Mouse (Mus musculus): ENCODE results near the gene Fut1.

The Fut1 gene

DNA sequence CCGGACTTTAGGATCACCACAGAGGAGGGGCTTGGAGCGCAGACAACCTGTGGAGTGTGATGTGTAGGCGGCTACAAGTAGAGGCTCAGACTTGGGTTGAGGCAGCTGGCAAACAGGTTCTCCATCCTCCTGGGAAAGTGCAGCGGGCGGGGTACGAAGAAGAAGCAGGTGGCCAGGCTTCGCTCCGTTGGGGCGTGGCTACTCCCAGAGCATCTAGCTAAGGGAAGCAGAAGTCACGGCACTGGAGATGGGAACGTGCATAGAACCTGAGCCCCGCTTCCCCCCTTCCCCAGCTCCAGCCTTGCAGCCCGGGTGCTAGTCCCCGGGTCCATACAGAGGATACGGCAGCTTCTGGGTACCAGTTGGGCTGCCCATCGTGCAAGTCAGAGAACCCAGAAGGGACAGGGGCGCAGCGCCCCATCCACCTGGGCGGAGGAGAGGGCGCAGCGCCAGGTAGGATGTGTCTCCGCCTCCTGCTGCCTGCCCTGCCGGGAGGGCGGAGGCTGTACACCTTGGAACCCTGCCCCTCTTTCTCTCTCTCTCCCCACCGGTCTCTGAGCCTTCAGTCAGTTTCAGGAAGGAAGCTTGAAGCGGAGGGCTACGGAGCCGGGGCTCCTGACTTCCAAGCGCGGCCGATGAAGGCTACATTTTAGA is at the start of gene Fut1:
Gene Fut1, plus strand, starts transcription at position 248 of the 654 bp plus-strand sequence.
- DNase-seq (ENCODE audit: low spot score in 2 of 2), result peak in 1 of 2 experiments; percentile 43

DNA sequence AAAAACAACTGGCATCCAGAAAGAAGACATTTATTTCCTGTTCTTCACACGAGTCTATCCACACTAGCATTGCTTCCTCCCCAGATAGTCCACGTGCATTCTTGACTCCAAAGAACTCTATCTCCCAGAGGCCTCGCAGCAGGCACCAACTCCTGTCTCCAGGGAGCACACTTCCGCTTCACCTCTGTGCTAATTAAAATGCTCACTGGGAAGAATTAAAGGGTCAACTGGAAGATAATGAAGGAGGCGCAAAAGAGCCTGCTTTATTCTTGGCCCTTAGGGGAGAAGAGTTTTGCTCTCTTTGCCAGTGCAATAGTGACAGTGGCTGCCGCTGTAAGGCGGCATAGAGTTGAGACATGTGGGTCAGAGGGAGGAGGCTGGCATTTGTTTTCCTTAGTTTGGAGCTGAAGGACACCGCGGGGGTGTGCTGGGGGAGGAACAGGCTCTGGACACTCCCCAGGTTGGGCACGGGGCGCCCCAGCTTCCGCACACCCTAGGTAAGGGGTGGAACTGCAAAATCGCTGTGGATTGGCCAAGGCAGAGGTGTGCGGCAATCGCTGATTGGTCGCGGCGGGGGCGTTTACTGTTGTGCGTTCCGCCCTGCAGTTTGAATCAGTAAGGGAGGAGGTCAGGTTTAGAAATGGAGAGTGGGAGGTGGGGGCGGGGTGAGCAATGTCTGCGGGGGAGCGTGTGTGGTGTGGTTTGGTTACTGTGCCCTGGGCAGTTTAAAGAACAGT is 49.1 kb upstream of the Fut1 start:
- DNase-seq (ENCODE audit: low spot score in 2 of 2), result peak; percentile 89

DNA sequence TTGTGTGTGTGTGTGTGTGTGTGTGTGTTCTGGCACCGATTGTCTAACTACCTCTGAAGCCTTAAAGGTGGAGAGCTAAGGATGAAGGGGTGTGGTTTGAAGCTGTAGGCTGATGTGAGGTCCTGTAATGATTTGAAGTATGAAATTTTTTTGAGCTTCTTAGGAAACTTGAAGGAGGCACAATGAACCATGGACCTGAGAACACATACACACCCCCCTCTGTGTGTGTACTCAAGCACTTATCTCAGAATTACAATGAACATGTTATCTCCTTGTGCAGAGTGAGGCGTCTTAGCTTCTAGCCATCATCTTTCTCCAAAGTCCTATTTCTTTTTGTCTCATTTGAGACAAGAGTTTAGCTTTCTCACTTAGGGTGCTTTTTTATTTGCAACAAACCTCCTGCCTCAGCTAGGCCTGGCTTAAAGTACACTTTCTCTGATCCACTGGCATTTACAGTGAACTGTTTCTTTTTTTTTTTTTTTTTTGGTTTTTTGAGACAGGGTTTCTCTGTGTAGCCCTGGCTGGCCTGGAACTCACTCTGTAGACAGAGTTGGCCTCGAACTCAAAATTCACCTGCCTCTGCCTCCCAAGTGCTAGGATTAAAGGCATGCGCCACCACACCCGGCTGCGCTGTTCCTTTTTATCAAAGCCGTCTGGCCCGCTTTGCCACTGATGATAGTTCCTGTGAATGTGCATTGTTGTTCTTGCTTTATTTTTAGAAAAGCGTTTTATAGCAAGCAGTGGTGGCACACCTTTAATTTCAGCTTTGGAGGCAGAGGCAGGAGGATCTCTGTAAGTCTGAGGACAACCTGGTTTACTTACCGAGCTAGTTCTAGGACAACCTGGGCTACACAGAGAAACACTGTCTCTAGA is 48.3 kb upstream of the Fut1 start:
- no peak for DNase-seq (ENCODE audit: low spot score in 2 of 2)

DNA sequence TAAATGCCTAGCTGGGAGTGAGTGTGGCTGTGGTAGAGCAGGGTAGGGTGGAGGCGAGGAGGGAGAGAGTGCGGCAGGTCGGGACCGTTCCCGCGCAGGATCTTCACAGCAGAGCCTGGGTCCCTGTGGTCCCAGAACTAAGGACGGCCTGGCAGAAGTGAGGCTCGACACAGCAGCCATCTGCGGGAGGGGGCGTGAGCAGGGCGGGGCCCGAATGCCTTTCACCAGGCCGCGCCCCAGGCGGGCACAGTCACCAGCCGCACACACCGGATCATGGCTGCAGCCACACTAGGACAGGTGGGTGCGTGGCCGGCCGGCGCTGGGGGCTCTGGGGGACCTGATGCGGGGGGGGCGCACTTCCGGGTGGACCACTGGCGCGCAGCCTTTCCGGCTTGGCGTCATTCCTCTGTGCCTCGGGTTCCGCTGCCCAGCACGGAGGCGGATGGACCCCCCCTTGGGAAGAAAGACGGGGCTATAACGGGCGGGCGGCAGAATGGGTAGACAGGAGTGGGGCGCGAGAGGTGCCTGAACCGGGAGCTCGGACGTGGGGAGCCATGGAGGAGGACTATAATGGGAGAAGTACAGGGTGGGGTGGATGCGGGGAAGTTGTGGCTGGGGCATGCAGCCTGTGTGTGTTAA is 46.9 kb upstream of the Fut1 start, which contains the start of gene Bcat2:
Gene Bcat2, plus strand, starts transcription at position 51 of the 639 bp plus-strand sequence.
- DNase-seq (ENCODE audit: low spot score in 2 of 2), result peak; percentile 60 to 66

DNA sequence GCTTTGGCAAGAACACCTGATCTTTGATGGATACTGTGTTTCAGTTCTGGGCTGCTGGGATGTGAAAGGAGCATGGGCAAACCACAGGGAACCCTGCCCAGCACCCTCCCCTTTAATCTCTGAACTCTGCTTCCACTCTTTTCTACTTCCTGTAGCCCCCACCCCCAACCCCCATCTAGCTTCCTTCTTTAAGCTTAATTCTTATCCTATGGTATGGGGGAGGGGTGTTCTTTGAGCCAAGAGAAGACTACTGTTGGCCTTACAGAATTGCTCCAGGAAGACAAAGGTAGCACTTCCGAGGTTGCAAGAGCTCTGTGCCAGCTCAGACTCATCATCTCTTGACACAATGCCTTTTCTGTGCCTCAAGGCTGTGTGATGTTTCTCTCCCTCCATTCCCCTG is 45.1 kb upstream of the Fut1 start:
- DNase-seq (ENCODE audit: low spot score in 2 of 2), result no peak

DNA sequence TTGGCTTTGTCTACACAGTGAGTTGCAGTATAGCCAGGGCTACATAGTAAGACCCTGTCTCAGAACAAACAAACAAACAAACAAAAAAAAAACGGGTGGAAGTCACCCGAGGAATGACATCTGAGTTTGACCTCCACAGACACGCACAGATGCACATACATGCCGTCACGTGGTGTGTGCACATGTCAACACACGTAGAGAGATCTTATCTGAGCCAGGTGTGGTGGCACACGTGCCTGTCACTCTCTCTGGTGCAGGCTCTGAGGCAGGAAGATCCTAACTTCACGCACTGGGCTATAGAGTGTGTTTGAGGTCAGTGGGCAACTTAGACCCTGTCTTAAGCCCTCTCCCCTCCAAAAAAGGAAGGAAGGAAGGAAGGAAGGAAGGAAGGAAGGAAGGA is 43.1 kb upstream of the Fut1 start:
- no peak for DNase-seq (ENCODE audit: low spot score in 2 of 2)

DNA sequence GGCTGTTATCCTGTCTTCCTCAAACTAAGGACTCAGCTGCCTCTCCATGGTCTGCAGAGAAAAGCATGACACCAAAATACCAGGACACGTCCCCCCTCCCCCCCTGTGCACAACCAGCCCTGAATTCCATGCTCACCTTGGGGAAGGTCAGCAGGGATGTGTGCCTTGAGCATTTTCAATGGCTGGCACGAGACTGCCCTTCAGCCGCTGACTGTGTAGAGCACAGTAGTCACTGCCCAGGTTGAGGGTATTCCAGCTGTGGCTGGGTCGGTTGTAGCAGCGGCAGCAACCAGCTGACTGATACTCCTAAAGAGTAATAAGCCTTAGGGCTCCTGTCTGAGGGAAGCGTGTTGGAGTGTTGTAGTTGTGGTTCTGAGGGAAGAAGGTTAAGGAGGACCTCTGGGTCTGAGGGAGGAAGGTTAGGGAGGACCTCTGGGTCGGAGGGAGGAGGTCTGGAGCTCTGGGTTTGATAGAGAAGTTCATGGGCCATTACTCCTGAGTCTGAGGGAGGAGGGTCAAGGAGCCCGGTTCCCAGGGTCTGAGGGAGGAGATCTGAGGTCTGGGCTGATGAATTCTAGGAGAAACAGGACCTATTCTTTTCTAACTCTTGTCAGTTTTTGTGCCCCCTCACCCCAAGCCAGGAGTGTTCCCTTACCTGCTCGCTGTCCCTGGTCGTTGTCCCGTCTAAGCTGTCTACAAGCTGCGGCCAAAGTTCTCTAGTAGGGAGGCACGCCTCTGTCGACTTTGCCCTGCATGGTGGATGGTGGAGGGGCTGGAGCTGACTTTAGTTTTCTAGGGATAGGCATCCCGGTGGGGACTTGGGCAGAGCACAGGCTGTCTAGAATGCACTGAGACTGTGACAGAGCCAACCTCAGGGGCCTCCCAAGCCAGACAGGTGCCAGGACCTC is 42.4 kb upstream of the Fut1 start:
- no peak for DNase-seq (ENCODE audit: low spot score in 2 of 2)

DNA sequence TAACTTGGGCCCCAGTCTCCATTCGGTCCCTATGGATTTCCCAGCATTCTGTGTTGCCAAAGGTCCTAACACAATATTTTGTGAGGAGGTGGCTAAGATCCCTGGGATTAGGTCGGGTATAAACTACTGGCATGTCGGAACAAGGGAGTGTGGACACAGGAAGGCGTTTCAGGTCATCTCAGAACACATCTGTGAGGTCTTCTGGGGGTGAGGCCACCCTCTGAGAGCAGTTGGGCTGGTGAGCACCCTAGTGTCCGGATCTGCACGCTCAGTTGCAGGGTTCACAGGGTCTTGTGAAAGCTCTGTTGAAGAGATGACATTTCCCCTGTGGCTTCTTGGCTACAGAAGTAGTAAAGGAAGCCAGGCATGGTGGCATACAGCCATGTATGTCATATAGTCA is 31.2 kb upstream of the Fut1 start:
- DNase-seq (ENCODE audit: low spot score in 2 of 2), result no peak

DNA sequence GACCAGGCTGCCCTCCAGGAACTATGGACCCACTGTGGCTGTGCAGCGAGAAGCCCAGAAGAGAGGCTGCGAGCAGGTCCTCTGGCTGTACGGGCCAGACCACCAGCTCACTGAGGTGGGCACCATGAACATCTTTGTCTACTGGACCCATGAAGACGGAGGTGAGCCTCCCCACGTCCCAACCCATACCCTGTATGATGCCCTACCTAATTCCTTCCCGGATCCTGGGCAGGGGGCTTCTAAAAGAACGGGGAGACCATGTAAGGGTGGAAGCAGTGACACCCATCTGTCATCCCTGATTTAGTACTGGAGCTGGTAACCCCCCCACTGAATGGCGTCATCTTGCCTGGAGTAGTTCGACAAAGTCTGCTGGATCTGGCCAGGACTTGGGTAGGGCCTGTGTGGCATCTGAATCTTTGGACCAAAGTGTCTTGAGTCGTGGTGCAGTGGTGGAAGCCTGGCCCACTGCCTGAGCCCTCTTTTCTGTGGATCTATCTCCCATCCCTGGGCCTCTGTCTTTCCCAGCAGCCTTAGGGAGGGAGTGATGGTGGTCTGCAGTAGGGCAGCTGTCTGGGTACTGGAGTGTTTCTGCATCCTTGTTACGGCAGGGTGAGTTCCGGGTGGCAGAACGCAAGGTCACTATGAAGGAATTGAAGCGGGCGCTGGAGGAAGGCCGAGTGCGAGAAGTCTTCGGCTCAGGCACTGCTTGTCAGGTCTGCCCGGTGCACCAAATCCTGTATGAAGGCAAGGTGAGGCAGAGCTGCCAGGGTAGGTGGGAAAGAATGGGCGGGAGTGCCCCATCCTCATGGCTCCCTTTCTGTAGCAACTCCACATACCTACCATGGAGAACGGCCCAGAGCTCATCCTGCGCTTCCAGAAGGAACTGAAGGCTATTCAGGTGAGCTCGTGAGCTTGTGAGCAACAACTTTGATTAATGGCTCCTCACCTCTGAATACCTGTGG is 29.2 kb upstream of the Fut1 start:
- DNase-seq (ENCODE audit: low spot score in 2 of 2), result no peak

DNA sequence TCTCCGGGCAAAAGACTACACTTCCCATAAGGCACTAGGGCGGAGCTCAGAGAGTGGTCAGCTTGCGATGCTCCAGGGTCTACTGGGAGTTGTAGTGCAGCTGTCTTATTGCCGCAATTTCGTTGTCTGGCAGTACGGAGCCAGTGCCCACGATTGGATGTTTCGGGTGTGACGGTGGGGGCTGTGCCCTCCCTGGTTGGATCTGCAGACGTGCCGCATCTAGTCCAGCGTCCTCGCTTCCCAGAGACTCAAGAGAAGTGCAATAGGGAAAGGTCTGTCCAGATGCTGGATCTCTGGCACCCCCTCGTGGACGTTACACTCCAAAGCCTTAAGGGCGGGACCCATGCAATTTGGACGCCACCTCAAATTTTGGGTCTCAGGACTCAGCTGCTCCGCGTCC is 27.9 kb upstream of the Fut1 start:
- DNase-seq (ENCODE audit: low spot score in 2 of 2), result peak; percentile 98

DNA sequence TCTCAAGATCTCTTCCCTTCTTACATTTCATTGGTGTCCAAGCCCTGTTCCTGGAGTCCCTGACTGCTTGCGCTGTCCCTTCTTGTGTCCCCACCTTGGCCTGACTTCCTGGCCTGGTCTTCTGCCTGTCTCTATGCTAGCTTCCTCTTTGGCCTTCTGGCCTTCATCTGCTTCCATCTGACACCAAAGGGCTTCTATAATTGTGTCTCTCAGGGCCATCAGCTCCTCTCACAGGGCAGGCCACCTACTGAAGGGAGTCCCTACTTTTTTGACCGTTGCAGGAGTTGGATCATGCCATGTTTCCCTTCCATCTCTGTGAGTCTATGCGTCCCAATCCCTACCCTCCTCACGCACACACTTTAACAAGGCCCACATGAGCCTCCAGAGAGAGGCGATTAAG is 27.2 kb upstream of the Fut1 start:
- DNase-seq (ENCODE audit: low spot score in 2 of 2), result no peak

DNA sequence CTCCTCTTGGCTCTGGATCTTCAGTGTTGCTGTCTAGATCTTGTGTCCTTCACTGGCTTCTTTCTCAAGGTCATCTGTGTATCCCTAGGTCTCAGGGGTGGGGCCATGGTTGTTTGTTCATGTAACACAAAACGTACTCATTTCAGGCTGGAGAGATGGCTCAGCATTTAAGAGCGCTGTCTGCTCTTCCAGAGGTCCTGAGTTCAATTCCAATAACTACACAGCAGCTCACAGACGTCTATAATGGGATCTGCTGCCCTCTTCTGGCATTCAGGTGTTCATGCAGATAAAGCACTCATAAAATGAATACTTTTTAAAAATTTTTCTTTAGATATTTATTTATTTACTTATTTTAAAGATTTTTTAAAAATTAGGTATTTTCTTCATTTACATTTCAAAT is 26.2 kb upstream of the Fut1 start:
- DNase-seq (ENCODE audit: low spot score in 2 of 2), result no peak

DNA sequence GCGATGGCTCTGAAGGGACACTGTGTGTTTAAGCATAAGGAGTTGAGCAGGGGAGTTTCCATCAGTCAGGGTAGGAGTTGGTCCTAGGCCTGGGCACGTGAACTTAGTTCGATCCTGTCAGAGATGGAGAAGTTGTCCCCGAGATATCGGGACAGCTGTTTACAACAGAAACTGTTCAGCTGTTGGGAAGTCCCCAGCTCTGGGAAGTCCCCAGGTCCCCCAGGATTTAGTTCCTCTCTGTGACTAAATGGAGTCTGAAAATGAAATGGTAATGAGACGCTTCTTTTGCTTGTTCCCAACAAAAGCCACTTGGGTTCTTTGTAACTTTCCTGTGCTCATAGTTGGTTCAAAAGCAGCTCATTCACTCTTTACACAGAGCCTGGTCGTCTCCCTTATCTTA is 25.2 kb upstream of the Fut1 start:
- no peak for DNase-seq (ENCODE audit: low spot score in 2 of 2)

DNA sequence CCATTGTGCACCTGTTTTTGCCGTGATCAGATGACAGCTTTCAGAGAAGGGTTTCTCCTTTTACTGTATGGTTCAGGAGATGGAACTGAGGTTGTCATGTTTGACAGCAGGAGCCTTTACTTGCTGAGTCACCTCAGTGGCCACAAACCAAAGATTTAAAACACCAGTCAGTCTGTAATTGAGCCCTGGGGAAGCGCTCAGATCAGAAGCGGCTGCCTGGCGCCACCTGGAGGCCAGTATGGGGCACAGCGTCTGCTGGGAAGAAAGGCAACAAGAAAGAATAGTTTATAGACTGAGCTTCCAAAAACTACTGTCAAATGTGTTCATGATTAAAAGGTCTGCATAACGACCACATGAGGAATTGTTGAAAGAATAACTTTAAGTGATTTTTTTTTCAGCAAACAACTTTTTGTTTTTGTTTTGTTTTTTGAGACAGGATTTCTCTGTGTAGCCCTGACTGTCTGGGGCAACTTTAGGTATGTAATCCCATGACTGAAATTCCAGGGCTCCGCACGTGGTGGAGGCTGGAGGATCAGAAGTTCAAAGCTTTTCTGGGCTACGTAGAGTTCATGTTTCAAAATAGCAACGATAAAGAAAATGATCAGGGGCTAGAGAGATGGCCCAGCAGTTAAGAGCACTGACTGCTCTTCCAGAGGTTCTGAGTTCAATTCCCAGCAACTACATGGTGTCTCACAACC is 23.8 kb upstream of the Fut1 start:
- peak; percentile 75 to 79 for DNase-seq (ENCODE audit: low spot score in 2 of 2)

DNA sequence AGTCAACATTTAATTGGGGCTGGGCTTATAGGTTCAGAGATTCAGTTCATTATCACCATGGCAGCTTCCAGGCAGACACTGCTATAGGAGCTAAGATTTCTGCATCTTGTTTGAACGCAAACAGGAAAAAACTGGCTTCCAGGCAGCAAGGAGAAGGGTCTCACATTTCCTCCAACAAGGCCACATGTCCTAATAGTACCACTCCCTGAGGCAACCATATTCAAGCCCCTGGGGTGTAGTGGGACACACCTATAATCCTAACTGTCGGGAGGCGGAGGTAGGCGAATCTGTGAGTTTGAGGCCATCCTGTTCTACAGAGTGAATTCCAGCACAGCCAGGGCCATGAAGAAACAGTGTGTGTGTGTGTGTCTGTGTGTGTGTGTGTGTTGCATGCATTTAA is 21.9 kb upstream of the Fut1 start:
- no peak for DNase-seq (ENCODE audit: low spot score in 2 of 2)

DNA sequence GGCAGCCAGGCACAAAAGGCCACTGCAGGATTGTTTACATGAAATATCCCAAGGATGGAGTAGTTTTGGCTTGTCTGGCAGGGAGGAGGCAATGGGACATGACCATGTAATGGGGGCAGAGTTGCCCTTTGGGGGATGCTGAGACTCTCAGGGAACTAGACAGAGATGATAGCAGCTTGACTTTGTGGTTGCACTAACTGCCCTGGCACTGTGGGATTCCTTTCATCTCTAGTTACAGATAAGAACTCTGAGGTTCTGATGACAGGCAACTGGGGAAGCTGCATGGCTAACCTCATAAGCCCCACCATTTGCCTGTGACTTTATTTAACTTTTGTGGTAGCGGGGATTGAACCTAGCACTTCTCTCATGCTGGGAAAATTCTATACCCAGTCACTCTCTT is 21.0 kb upstream of the Fut1 start:
- DNase-seq (ENCODE audit: low spot score in 2 of 2), result no peak

DNA sequence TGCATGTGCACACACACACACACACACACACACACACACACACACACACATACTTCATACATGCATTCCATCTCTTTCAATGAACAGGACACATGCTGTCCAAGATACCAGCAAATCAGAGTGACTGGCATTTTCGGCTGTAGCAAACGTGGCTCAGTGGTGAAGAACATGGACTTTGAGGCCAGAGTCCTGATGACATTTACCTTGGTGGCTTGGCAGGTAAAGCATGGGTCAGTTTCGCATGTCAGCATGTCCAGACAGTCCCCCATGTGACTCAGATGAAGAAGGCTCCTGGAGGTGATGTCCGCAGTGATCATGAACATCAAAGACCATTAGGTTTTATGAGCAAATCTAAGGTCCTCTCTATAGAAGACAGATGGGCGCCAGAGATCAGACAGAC is 20.1 kb upstream of the Fut1 start:
- no peak for DNase-seq (ENCODE audit: low spot score in 2 of 2)

DNA sequence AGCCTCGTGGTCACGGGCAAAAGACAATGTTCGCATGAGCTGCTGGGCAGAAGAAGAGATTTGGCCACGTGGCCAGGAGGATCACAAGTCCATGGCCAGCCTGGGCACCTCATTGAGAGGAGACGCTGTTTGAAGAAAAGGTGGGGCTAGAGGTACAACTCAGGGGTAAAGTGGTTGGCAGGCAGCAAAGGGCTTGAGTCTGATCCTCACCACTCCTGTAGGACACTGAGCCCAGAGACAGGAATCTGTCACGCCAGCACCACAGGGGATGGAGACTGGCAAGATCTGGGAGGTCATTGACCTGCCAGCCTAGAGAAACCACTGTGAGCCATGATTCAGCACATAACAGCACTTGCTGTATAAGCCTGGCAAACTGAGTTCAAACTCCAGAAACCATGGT is 19.6 kb upstream of the Fut1 start:
- no peak for DNase-seq (ENCODE audit: low spot score in 2 of 2)

All from right cerebral cortex, adult 2 months (tissue).